Mouse (Mus musculus) skeletal muscle tissue, postnatal 0 days (tissue): ENCODE data around the gene Dppa2. TPM values are rescaled to one million over a fixed set of nuclear protein-coding genes. Genes with fewer than 3 reads are reported as not detected.

Source experiments
- polyA plus RNA-seq: library from polyadenylated mRNA; unstranded; fragments of >200 nt; fragmentation: Nextera tagmentation; extraction: Ambion mirVana; gene quantifications from 2 replicates; pipeline ENCODE4 v1.2.1, GENCODE M21; 2015

The Dppa2 gene
- polyA plus RNA-seq: not detected in 2 replicates

GRCm38 (mm10) chr16:48303509-48303908 is at the start of gene Dppa2:
Gene Dppa2, plus strand, starts transcription at chr16:48303908.

GRCm38 (mm10) chr16:48283517-48283916 is 20.2 kb upstream of the Dppa2 start, which contains the start of gene Dppa4:
Gene Dppa4, plus strand, starts transcription at chr16:48283733.

Other genes starting within 250 kb of the Dppa2 start
- gene Dppa4, start 20.2 kb upstream of the Dppa2 start, polyA plus RNA-seq: not detected in 2 replicates
- gene Gm5485, start 108.5 kb downstream of the Dppa2 start, polyA plus RNA-seq: not detected in 2 replicates
- gene Morc1, start 127.3 kb downstream of the Dppa2 start, polyA plus RNA-seq: 0.05 TPM in 1 of 2 replicates, not detected in the other